Mouse (Mus musculus) ES-CJ7 (cell line): ENCODE measurements around the gene Ubash3b.

Source experiments
- DNase-seq: peaks from one replicate; pipeline ENCODE4 v3.0.0; 2011; ENCODE audit warnings: low read depth, low spot score

The Ubash3b gene

DNA sequence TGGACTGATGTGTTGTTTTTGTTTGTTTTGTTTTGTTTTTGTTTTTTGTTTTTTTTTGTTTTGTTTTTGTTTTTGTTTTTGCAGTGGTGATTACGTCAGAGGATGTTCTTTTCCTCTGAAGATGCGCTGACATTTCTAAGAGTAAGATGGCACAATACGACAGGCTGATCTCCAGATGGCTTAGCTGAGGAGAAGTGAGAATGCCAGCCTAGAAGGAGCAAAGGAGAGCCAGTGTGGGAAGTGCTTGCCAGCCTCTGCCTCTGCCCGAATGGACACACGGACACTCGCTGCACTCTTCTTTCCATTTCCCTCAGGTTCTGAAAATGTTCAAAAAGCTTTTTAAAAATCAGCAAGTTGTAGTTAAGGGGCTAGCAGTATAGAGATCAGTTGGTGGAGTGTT lies 6.7 kb upstream of the Ubash3b start:
- no peak for DNase-seq

DNA sequence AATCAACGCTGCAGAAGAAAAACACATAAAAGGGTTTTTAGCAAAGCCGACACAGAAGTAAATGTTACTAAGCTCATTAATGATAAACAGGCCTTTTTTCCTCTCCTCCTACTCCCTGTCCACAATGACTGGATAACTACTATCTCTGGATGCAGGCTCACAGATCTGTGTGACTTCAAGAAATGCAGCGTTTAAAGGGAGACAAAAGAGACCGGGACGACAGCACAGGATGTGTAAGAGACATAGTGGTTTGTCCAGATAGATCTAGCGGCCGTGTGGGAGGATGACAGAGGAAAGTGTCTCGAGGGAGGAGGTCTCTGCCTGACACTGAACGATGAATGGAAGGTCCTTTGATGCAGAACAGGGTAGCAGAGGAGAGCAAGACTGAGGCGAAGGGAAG lies 5.4 kb upstream of the Ubash3b start:
- DNase-seq, result no peak

DNA sequence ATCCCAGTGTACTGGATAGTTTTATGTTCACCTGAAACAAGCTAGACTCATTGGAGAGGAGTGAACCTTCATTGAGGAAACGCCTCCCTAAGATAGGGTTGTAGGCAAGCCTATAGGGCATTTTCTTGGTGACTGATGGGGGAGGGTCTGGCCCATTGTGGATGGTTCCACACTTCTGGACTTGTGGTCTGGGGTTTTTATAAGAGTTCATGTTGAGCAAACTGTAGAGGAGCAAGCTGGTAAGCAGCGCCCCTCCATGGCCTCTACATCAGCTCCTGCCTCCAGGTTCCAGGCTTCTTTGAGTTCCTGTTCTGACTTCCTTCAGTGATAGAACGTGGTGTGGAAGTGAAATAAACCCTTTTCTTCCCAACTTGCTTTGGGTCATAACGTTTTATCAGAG lies 866 bp upstream of the Ubash3b start:
- DNase-seq, result no peak

DNA sequence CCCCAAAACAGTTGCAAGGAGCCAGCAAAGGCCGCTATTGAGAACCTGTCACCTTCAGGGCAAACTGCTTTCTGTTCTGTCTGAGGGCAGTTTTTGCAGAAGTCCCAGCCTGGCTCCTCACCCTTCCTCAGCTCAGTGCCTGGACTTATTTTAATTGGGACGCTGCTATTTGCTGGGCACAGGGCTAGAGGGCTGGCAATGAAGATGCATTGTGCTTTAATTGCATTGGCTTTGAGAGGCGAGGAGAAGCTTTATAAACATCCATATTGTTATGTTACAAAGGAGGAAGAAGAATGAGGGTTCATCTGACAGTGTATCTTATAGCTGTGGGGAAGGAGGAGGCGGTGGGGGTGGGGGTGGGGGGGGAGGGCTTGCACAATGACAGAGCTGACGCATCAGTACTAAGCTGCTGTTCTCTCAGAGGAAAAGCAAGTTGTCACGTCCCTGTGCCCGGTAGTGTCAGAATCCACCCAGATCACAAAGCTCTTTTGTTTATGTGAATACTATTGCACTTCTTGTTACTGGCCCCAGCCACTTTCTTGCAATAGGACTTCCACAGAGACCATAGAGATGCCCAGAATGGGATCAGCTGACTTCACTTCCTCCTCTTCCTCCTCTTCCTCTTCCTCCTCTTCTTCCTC lies 841 bp downstream of the Ubash3b start:
- no peak for DNase-seq

DNA sequence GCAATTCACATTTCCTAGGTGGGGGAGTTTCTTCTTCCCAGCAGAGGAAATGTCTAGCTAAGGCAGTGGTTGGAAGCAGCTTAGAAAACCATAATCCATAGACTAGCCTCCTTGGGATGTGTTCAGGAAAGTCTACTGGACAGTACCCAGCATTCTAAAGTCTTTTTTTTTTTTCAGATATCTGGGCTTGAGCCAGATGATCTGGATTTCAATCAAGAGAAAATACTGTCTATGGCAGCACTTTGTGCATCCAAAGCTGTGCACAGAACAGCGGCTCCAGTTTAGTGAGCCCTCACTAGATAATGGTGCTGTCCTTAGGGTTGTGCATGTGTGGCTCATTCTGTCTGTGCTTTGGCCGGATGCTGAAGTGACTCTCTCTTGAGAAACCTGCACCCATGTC lies 2.3 kb downstream of the Ubash3b start:
- no peak for DNase-seq

DNA sequence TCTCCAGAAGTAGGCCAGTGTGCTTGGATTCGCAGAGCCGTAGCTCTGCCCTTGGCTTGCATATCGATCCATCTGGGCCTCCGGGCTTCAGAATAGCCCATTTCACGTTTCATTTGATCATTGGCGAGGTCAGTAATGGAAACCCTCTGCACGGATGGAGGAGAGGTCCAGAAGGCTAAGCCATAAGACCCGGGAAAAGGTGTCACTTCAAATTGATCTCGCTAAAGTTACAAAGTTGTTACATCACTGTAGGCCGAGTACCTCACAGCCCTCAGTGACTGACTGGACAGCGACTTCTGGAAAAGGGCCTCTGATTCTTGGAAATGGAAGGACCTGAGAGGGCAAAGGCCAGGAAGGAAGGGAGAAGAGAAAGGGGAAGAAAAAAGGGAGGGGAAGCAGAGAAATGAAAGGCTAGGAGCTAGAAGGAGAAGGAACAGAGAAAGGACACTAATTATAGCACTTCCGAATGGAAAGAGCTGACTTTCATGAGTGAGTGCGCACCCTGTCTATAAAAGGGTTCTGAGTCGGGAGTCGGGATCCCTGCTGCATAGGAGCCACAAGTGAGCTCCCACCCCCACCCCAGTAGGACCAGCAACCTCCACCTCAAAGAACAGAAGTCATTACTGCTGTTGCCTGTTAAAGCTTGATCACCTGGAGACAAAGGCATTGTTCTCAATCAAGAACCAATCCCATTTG lies 3.5 kb downstream of the Ubash3b start:
- no peak for DNase-seq

DNA sequence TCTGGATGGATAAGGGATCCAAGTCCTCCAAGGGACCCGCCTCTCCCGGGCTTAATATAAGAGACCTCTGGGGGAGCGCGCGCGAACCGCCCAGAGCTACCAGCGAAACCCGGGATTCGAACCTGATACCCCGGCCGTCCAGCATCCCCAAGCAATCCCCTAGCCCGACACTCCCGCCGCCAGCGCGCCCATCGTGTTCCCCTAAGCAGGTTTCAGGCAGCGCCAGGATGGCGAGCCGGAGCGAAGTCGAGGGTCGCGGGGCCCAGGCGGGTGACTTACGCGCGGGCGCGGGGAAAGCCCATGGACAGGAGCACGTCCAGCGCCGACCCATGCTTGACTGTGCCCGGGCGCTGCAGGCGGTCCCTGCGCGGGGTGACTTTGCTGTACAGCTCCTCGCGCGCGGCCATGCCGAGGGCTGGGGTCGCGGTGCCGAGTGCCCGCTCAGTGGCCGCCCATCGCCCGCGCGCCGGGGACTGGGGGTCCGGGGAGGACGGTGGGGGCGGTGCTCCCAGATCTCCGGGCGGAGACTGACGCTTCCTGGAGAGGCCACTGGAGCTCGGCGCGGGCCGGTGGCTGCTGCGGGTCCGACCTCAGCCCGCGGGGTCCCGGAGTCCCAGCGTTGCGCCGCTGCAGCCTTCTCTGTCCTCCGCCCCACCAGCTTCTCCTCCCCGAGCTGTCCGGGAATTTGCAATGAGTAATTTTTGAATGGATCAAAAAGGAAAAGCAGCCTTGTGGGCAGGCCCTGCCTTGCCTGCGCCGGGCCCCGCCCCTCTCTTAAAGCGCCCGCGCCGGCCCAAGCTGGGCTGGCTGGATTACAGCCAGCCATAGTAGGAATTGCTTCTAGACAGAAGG lies 4.3 kb downstream of the Ubash3b start:
- DNase-seq, result peak; percentile 11

DNA sequence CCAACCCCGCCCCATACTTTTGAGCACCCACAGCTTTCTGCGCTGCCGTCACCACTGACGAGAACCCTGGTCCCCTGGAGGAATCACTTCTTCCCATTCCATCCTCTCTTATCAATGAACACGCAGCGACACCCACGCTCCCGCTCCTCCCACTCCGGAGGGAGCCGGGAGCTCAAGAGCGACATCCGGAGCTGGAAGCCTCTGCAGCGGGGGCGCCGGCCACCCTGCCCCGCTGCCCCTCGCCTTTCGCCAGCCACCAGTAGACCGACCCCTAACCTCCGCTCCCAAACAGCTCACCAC lies 4.8 kb downstream of the Ubash3b start:
- DNase-seq, result no peak

DNA sequence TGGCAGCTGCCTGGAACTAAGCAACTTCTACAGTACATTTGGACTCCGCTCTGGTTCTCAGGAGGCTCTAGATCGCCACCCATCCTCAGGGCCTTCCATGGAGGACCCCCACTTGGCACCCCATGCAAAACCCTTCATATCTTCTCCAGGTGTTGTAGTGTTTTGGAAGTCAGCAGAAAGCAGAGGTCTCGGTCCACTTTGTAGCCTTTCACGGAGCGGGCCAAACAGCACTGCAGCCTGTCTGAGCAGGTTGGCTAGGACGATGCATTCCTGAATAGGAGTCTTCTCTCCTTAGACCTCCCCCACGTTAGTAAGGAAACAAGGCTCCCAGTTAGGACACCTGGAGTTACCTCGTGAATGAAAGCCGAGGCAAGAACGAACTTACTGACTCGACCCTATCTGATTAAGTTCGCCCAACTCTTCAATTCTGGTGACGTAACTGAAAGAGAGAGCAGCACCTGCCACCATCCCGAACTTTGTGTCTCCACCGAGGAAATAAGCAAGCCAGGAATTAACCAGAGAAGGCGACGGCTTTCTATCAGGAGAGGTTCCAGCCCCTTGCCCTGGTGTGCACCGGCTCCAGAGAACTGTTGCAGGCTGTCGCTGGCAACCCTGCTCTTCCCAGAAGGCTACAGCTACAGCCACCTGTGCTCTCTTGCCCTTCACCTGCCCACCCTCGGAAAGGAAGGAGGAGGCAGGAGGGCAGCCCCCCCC lies 5.3 kb downstream of the Ubash3b start:
- peak; percentile 13 for DNase-seq

DNA sequence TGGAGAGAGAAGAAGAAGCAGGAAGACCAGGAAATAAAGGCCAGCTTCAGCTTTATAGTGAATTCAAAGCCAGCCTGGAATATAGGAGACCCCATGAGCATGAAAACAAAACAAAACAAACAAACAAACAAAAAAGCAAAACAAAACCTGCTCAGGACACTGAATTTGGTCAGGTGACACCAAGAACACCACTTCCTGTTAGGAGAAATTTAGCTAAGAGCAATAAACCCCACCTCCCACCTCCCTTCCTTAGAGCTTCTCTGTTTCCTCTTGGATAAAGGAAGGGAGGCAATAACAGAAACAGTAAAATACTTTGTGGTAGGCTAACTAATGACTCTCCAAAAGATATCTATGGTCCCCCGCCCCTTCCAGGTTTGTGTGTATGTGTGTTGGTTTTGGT lies 7.5 kb downstream of the Ubash3b start:
- DNase-seq, result no peak

DNA sequence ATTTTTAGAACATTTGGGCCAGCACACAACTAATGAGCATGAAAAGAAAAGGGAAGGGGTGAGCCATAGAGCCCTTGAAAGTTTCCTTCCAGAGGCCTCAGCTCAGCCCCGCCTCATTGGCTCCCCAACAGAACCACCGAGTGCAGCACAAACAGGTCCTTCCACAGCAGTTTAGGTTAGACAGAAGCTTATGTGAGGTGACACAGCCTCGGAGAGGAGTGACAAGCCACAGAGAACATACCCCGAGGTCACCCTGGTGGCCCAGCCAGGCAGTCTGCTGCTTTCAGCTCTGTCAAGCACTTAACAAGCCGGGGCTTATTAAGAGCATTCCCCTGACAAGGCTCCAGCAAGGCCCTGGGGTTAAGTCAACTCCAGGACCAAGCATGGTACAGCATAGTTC lies 8.4 kb downstream of the Ubash3b start:
- DNase-seq, result no peak

DNA sequence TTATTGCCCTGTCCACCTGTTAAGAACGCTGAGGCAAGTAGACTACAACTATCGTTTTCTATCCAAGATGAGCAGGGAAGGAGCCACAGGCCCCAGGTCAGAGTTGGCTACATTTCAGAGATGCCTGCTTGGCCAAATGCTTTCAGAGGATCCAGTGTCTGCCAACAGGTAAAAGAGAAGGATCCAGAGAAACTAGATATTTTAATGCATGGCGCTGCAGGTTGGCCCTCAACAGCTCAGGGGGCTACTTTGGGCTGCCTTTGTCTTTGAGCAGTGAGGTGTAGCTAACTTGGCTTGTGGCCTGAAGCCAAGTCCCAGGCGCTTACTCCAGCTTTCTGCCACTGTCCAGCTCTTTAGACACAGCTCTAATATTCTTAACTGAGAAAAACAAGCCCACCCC lies 10.0 kb downstream of the Ubash3b start:
- no peak for DNase-seq

DNA sequence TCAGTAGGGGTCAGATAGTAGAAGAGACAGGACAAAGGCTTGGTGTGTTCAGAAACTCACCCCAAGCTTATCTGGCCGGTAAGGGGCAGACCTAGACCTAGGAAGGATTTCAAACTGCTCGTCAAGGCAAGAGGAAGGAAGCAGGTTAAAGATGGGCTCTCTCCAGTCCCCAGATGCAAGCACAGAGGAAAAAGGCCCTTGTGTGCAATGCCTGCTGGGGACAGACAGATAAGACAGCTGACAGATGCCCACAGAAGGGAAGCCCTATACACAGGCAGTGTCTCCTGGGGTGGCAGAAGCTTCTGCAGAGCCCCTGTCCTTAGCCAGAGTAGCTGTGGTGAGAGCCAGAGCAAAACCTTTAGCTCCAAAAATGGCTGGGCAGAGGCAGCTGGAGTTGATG lies 11.6 kb downstream of the Ubash3b start:
- no peak for DNase-seq

DNA sequence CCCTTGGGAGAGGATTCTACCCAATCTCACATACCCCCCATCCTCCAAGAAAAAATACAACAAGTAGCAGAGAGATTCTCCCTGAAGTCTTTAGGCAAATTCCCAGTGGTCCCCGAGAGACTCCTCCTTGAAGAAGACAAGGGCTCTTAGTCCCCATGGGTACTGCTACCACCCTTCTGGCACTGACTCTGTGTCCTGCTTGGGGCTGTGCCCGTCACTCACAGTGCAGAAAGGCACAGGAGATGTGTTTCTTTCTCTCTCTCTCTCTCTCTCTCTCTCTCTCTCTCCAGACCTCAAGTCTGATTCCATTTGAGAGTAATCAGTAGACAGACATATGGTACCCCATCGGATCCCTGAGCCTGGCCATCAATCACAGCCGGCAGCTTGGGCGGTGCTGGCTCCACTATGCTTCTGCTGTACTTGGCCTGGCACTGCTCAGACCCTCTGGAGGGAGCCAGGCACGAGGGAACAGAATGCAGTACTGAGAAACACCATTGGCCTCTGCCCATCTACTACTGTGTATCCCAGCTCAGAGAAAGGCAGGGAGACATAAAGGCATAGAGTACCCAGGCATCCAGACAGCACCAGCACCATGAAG lies 12.3 kb downstream of the Ubash3b start:
- DNase-seq, result no peak

DNA sequence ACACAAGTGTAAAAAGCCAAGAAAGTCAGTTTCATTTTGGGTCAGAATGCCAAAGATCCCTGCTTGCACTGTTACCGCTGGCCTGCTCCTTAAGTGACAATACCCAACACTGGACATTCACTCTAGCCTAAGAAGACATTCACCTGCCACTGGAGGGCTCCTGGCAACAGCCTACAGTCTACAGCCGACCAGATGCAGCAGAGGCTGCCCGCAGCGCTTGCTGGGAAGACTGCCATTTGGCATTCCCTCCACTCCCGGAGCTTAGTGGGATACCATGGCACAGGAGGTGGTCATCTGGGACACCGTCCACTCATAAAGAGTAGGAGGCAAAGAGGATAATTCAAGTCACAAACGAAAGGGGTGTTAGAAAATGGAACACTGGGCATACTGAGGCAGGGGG lies 12.9 kb downstream of the Ubash3b start:
- no peak for DNase-seq

DNA sequence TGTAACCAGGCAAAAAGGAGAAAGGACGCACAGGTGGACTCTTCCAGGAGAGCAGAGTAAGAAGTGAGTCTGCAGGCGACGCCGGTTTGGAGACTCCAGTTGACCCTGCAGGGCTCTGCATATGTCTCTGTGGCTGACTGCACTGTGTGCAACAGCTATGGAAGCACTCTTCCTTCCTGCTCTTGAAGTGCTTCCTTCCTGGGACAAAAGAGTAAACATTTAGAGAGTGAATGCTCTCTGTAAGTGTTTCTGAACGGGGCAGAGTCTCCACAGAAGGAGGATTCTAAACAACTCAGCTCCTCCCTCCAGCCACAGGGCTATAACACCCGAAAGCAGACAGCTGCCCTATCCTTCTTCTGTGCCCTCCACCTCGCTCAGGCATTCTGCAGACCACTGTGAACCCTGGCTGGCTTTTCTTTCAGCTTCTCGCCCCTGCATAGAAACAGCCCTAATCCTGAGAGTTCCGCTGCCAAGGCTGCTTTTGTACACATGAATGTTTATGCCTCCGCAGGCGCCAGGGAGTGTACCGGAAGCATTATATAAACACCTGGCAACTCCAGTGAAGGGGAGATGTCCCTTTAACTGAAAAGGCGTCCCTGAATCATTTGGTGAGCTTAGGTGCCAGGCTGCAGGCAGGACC lies 14.2 kb downstream of the Ubash3b start:
- no peak for DNase-seq

DNA sequence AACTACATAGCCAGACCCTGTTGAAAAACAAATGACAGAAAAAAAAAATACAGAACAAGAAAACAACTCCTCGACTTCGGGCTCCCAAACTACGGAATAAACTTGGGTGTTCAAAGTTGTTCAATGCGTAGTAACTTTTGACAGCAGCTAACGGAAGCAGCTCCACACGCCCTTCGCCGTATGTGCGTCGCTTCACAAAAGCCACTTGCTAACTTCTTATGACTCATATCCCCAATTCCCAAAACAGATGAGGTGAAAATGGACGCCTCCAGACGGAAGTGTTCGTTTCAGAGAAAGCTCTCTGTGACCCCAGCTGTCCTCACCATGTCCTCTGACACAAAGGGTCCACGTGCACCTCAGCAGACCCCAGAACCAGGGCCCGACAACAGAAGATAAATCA lies 17.7 kb downstream of the Ubash3b start:
- DNase-seq, result no peak

DNA sequence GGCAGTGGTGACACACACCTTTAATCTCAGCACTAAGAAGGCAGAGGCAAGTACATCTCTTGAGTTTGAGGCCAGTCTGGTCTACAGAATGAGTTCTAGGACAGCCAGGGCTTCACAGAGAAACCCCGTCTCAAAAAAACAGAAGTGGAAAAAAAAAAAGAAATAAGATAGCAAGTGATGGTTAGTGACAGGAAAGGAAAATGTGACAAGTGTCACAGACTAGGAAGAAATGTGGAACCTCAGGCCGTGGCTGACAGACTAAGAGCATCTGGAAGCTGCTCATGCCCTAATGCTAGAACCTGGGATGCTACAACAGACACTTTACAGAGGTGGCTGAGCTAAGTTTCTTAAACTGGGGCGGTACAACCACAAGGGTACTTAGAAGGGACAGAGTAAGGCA lies 18.4 kb downstream of the Ubash3b start:
- no peak for DNase-seq

DNA sequence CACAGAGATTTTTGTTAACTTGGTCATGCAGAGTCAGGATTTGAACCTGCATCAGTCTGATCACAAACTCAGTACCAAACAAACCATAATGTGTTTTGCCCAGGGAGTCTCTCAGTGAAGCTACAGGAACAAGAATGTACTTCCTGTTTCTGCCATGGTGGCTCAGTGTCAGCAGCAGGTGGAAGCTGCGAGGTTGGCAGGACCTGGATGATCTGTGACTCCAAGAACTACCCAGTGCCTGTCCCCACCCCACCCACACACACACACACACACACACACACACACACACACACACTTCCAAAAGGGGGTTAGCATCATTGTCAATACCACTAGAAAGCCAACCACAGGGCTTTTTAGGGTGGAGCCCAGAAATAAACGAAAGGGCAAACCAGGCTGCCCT lies 20.5 kb downstream of the Ubash3b start:
- no peak for DNase-seq

DNA sequence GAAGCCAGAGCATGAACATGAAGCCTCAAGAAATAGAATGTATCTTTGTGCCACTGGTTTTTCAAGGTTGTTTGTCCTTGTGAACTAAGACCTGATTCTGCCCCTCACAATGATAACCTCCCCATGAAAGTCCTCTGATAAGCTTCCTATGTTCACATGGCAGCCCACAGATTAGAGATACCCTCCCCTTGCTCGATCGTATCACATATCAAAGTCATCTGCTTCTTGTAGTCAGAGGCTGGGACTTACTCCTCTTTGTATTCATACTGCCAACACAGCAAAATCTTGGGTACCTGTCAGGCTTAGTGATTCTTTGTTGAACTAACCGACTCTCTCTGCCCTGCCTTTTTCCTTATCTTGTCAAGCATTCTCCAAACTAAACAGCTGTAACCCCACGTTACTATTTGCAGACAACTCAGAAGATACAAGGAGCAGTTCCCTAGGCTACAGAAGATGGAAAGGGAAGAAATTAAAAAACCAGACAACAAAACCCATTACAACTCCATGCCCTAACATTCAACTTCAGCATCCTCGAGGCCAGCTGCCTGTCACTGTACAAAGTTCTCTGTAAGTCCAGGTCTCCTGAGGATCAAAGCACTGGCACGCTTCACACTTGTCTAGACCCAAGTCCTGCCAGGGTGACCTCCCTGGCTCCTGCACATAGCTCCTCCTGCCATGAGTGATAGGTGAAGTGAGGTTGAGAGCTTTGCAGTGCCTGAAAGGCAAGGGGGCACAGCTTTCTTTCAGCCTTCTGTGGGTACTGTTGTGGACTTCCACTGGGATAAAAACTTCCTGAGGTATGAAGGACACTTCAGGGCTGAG lies 22.3 kb downstream of the Ubash3b start:
- DNase-seq, result no peak
